Mouse (Mus musculus): ENCODE data around the gene Usp44.
"Not testable (repeated sequence)": the region's sequence is repeated elsewhere in the genome, so short reads cannot be mapped to it uniquely, and the experiment has no call there.

Gene Usp44

GRCm38 (mm10) chr10:93830931-93831729 is at the start of gene Usp44:
TSS of gene Usp44 (plus strand) at chr10:93831555.
- DNase-seq: no peak

GRCm38 (mm10) chr10:93783216-93784013 is 47.9 kb upstream of the Usp44 start:
- DNase-seq: no peak

DNA sequence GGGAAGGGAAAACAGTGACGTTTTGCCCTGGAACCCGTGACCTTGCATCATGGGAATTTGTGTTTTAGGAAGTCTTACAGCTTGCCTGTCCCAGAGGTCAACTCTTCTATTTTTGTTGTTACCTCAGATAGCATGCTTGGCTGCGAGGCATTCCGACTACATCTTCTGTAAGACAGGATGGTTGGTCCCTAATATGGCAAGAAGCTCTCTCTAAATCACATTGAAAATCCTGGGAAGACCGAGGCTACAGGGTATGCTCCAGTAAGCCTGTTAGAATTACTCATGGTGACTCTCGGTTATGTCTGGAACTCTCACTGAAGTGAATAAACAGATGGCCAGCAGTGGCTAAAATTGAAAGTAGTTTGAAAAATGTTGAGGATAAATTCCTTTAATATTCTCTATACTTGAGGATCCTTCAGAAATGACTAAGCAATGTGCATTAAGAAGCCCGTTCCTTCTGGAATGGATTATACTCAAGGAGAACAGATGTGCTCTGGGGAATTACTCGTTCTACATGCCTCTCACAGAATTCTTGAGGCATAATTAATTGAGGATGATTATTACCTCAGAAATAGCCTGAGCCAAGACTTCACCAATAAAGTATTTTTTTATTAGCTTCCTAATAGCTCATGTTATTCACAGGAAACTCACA is 31.5 kb upstream of the Usp44 start:
- no peak for DNase-seq

GRCm38 (mm10) chr10:93800363-93800722 is 31.0 kb upstream of the Usp44 start:
- DNase-seq: no peak

DNA sequence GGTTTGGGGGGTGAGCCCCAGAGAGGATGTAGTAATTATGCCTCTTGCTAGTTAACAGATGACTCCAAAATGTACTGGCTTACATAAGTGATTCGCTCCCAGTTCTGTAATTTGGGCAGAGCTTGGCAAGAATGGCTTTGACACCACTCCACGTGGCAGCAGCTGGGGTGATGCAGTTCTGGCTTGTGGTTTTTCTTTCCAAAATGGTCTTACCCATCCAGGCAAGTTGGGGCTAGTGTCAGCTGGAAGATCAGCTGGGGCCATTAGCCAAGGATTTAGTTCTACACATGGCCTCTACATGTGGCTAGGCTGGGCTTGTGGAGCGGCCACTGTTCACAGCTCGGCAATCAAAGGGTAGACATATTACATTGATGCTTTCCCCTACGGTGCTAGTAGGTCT is 30.5 kb upstream of the Usp44 start:
- DNase-seq: no peak

DNA sequence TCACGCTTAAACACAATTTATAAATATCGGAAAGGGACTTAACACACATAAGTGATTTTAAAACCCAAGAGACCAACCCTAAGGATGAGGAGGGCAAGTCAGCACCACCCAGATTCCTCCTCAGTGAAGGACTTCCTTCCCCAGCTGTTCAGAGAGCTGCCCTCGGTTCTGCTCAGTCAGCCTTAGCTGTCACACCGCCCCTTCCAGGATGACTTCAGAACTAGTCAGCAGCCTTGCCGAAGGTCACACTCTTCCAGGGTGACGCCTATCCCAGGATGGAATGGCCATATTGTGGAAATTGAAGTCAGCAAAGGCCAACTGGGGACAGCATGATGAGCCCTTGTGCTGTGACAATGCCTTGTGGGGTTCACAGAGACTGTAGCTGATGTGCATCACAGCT is 28.2 kb upstream of the Usp44 start:
- DNase-seq: no peak

DNA sequence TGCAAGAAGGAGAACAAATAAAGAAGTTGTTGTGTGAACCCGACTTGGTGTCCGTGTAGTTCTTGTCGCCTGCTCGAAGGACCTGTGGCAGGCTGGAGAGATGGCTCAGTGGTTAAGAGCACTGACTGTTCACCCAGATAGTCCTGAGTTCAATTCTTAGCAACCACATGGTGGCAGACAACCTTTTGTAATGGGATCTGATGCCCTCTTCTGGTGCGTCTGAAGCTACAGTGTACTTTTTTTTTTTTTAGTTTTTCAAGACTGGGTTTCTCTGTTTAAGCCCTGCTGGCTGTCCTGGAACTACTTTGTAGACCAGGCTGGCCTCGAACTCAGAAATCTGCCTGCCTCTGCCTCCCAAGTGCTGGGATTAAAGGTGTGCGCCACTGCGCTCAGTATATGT is 21.9 kb upstream of the Usp44 start:
- not testable (repeated sequence) for DNase-seq

DNA sequence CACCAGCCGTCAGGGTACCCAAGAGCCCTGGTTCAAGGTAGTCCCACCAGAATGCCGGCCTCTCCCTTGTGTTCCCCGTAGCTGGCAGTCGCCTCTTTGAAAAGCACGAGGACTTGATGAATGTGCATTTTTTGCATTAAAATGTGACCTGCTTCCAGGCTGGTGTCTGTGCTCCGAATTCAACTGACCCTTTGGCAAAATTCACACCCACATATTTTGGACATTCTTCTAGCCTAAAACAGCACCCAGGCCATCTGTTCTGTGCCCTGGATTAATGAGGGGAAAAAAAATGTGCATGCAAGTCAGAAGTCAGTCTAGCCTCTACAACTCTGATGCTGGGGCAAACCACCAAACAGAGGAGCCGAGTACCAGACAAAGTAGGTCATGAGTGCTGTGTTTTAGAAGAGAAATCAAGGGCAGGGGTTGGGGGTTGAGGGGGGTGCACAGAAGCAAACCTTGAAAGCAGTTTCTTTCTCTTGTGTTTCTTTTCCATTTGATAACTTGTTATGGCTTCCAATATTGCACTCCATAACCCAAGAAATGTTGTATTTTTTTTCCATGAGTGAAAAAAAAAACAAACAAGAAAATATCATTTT is 20.7 kb upstream of the Usp44 start:
- DNase-seq: no peak

DNA sequence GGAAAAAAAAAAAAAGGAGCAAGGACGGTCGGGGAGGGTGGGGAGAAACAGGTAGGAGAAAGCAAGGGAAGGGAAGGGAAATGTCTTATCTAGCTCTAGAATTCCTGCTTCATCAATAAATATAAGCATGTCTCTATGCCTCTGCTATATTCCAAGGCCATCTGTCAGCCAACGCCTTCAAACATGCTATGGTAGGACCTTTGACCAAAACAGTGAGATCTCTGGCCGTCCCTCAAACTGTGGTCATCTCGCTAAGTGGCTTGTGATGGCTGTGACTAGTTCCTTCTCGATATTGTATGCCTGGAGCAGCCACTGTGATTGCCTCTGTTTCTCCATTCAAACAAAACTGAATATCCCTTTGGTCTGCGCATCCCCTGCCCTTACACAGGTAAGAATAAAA is 19.3 kb upstream of the Usp44 start:
- DNase-seq: no peak

GRCm38 (mm10) chr10:93812774-93813415 is 18.5 kb upstream of the Usp44 start:
- peak; percentile 48 to 52 for DNase-seq

- no peak for DNase-seq
These were observed 17.6 kb upstream of the Usp44 start for GRCm38 (mm10) chr10:93813755-93814154.

DNA sequence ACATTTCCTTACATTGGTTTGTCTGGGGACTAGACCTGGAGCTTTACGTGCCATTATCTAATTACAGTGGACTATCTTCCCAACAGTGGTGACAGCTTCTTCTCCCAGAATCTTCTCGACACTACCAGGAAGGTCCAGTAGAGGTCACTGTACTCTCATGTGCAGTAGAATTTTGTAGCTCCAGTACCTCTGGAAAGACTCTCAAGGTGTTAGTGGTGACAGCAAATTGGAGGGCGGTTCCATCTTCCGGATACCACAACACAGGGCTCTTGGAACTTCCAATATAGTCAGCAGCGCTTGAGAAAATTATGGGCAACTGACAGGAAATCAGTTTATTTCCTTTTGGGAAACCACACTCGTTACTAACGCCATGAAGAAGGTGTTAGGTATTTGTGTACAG is 12.7 kb upstream of the Usp44 start:
- peak; percentile 54 to 57 for DNase-seq

DNA sequence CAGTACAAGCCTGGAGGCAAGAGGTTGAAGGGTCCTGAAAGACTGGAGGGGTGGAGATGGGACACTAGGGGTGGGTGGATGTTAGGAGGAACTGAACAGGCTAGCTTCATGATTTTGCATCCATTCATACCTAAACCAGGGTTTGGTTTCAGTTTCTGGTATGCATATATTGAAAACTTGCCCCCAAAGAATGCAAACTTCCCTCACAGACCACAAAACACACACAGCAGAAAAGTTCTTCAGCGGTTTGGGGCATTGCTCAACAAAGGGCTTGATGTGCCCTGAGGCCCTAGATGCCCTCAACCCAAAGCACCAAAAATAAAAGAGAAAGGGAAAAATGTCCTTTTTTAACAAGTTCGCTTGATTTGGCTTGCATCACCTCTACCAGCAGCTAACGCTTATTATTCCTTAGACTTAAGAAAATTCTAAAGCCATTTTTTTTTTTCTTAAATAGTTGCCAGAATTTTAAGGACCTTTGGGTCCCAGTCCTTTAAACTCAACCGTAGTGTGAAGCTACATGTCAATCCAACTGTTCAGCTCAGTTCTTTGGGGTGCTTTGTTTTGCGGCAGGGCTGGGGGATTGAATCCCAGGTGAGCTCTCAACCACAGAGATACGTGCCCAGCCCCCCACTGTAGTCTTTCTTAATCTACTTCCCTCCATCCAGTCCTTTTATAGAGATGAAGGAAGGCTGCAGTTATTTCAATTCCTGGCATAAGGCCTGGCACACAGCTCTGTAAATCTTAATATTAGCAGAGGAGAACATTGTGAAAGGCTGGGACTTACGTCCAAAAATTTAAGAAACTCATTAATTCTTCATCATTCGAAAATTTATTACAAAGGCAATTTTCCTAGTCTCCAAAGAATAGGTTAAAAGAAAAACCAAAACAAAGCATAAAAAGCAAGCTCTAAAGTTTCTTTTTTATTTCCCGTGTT is 1.2 kb upstream of the Usp44 start:
- no peak for DNase-seq

DNA sequence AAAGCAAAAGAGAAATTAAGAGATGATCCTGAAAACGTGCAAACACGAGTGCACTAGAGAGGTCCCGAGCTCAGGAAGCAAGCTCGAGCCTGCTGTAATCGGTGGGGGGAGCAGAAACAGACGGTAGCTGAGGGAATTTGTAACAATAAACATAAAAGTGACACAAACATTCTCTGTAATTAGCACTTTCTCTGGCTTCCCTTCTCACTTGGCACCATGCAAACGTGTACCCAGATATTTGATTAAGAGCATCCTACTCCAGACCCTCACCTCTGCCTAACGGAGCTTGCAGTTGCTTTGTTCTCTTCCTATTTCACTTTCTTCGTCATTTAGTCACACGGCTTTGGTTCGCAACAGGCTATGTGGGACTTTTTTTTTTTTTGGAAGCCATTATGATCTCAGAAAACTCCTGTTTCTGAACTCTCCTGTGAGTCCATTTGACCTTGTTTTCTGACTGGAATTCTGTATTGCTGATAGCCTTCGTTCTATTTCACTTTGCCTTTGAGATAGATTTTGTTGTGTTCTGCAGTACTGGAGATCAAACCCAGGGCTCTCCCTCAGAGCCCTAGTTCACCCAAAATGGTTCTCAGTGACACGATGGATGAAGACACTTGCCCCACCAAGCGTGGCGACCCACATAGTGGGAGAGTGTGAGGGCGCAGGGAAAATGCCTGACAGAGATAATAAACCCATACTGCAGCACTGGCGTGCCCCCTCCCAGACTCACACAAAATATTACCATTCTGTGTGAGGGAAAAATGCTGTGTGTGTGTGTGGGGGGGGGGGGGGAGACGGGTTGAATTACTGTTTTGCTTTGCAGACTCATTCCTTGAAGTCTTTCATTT is 597 bp downstream of the Usp44 start:
- peak; percentile 11 to 26 for DNase-seq

GRCm38 (mm10) chr10:93832811-93833210 is 1.5 kb downstream of the Usp44 start:
- no peak for DNase-seq

DNA sequence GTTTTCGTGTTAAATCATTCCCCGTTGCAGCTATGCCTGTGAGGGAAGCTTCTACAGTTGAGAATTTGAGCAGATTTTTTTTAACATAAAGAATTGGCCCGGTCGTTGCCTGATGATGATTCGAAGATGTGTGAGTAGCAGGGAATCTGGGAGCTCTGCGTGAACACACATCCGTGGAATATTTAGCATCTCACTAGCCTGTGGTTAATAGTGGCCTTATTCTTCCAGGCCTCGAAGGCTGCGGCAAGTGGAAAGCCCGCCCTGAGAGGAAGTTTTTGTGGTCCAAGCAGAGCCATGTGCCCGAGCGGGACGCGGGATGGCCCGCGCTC is 2.0 kb downstream of the Usp44 start:
- no peak for DNase-seq

DNA sequence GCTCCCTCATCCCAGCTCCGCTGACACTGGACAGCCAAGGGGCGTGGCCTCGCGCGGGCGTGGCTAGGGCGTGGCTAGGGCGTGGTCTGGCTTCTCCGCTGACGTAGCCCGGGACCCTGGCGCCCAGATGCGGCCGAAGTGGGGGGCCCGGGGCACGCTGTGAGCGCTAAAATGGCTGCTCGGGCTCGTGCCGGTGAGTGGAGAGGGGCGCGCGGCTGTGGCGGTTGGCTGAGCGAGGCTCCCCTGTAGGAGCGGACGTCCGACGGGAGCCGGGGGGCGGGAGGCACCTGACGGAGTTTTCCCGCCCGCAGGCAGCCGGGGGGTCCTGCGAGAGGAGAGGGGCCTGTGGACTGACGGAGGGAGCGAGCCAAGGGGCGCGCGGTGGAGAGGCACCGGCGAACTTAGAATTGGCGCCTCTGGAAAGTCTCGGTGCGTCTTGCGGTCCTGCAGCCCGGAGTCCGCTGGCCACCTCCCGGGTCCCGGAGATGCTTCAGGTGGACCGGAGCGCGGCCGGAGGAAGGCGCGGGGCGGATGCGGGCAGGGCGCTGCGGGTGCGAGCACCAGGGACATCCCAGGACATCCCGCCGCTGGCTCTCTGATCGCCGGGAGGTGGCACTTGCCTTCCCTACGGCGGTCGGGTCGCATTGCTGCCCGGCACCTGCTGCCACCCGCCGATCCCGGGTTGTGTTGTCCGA is 2.5 kb downstream of the Usp44 start:
- DNase-seq: peak; percentile 62 to 66

GRCm38 (mm10) chr10:93834394-93834745 is 3.0 kb downstream of the Usp44 start:
- DNase-seq: no peak

- not testable (repeated sequence) for DNase-seq
These were observed 3.8 kb downstream of the Usp44 start for GRCm38 (mm10) chr10:93835115-93835514.

DNA sequence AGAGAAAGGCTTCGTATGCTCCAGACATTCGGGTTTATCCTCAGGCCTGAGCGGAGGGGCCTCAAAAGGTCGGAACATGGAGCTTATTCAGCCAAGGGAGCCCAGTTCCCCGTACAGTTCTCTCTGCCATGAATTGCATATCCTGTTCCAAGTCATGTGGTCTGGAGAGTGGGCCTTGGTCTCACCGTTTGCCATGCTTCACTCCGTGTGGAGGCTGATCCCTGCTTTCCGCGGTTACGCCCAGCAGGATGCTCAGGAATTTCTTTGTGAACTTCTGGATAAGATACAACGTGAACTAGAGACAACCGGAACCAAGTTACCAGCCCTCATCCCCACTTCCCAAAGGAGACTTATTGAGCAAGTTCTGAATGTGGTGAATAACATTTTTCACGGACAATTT is 15.4 kb downstream of the Usp44 start:
- DNase-seq: no peak
